ENCODE assay signal across 21 mouse cellular contexts in the genomic region with DNA sequence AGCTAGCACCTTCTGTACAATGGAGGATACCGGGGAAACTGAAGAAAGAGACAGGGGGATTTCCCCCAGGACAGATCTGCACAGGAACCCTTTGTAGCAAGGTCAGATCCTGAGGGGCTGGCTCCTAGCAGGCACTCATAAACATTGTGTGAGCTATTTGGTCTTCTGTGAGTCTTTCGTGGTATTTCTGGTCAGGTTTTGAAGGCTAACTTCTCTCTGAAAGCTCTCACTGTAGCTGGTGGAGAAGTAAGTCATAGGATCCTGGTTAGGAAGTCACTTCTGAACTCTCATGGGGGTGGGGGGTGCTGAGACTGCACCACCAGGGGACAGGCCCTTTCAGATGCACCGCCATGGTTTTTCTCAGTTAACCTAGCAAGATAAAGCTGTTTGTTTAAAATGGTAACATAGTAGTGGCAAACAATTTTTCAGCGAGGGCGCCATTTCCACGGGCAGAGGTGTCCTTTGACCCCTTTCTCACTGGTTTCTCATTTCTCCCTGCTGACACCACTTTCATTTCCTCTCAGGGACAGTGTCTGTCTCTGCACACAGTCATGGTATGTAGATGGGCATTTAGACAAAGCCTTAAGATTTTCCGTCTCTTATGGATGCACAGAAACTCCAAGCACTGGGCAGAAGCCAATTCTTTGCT. TPM values are rescaled to one million over a fixed set of nuclear protein-coding genes. Genes with fewer than 3 reads are reported as not detected.
DNase-seq lines count a peak whose midpoint lies in the region; ATAC-seq and TF ChIP-seq lines count a peak whose summit lies in the region.
"Had no signal": no experiment of that assay in that cellular context is flagged by ENCODE, and none has a peak within 500 bp of the region (broad histone marks: within the 10 kb centered on the region; RNA-seq: fewer than 3 reads in every experiment).

No protein-coding gene starts in this region.

- TF ChIP-seq POLR2A in liver, adult 2 months (IDR thresholded peaks at IDR 0.05; ENCODE audit: extremely low read depth, insufficient read depth, low read length): no peak
- TF ChIP-seq POLR2A in bone marrow macrophage, adult 2 months (IDR thresholded peaks at IDR 0.05; ENCODE audit: borderline replicate concordance, low read depth, low read length): no peak

- no peak for ATAC-seq in liver, embryonic 11.5 days (replicated peaks; ENCODE audit: low FRiP score)
- ATAC-seq in forebrain, embryonic 13.5 days: no peak
- ATAC-seq: forebrain, postnatal 0 days had no signal

- H3K27ac ChIP-seq in liver, adult 2 months (replicated peaks; ENCODE audit: insufficient read depth, low read depth, low read length): no peak overlapping the region
- no peak overlapping the region; the same call in 1 of the 2 replicates for H3K27ac ChIP-seq in liver, embryonic 11.5 days (ENCODE audit: low read depth, low read length)
- peak overlapping the region; percentile 81 for H3K27ac ChIP-seq in bone marrow macrophage, adult 2 months (ENCODE audit: insufficient read depth, low read depth, low read length)
- H3K27ac ChIP-seq in macrophage: peak overlapping the region; percentile 46
- H3K27ac ChIP-seq in forebrain, embryonic 13.5 days: no peak overlapping the region
- H3K27ac ChIP-seq: embryonic facial prominence, embryonic 15.5 days; hindbrain, embryonic 15.5 days; left cerebral cortex, adult 2 months; limb, embryonic 15.5 days had no signal

- H3K4me2 ChIP-seq in liver, embryonic 11.5 days: no peak overlapping the region
- no peak overlapping the region for H3K4me2 ChIP-seq in forebrain, embryonic 13.5 days
- H3K4me2 ChIP-seq: embryonic facial prominence, embryonic 15.5 days; hindbrain, embryonic 15.5 days; limb, embryonic 15.5 days had no signal

- no peaks in the 10 kb centered on the region for H3K27me3 ChIP-seq in liver, adult 2 months (ENCODE audit: control insufficient read depth, insufficient read depth, low read length)
- H3K27me3 ChIP-seq in liver, embryonic 11.5 days (replicated peaks; ENCODE audit: control insufficient read depth, insufficient read depth, low read length): no peaks in the 10 kb centered on the region
- no peaks in the 10 kb centered on the region for H3K27me3 ChIP-seq in forebrain, embryonic 13.5 days
- H3K27me3 ChIP-seq: embryonic facial prominence, embryonic 15.5 days; hindbrain, embryonic 15.5 days; limb, embryonic 15.5 days had no signal

- TF ChIP-seq CTCF in liver, adult 2 months (IDR thresholded peaks at IDR 0.05; ENCODE audit: low read depth, low read length): no peak
- no peak for TF ChIP-seq CTCF in bone marrow macrophage, adult 2 months (IDR thresholded peaks at IDR 0.05; ENCODE audit: low read depth, low read length)

- DNase-seq in liver, adult 2 months (ENCODE audit: extremely low read depth, low read depth, low spot score): peak; percentile 10
- no peak for DNase-seq in liver, embryonic 11.5 days (ENCODE audit: low spot score)
- peak; percentile 33 to 41 for DNase-seq in B cell, adult 2 months
- no peak for DNase-seq in gastrocnemius, adult 18-20 months (ENCODE audit: low spot score)
- DNase-seq: cerebellum, adult 11-12 months; forebrain, postnatal 0 days; gastrocnemius, postnatal 25 days; right cerebral cortex, adult 18-20 months had no signal

- no peaks in the 10 kb centered on the region for H3K36me3 ChIP-seq in liver, adult 2 months (ENCODE audit: control insufficient read depth, insufficient read depth, low read length)
- H3K36me3 ChIP-seq in liver, embryonic 11.5 days (ENCODE audit: control insufficient read depth, insufficient read depth, low read length): no peaks in the 10 kb centered on the region
- H3K36me3 ChIP-seq in macrophage (ENCODE audit: inconsistent target): no peaks in the 10 kb centered on the region
- no peaks in the 10 kb centered on the region for H3K36me3 ChIP-seq in forebrain, embryonic 13.5 days (ENCODE audit: poor library complexity, severe bottlenecking)
- H3K36me3 ChIP-seq: embryonic facial prominence, embryonic 15.5 days; hindbrain, embryonic 15.5 days; limb, embryonic 15.5 days had no signal

- no peaks in the 10 kb centered on the region for H3K9me3 ChIP-seq in liver, embryonic 11.5 days (ENCODE audit: control insufficient read depth, low read length)
- no peaks in the 10 kb centered on the region for H3K9me3 ChIP-seq in forebrain, embryonic 13.5 days (replicated peaks)
- H3K9me3 ChIP-seq: embryonic facial prominence, embryonic 15.5 days; hindbrain, embryonic 15.5 days; limb, embryonic 15.5 days had no signal

- H3K9ac ChIP-seq in liver, adult 2 months (ENCODE audit: low read depth, low read length): no peak overlapping the region
- no peak overlapping the region for H3K9ac ChIP-seq in liver, embryonic 11.5 days (ENCODE audit: low read depth, low read length)
- H3K9ac ChIP-seq in forebrain, embryonic 13.5 days: no peak overlapping the region
- H3K9ac ChIP-seq: embryonic facial prominence, embryonic 15.5 days; forebrain, postnatal 0 days; hindbrain, embryonic 15.5 days; limb, embryonic 15.5 days had no signal

- H3K79me2 ChIP-seq in liver, adult 2 months (ENCODE audit: control insufficient read depth, insufficient read depth, low read length): no peaks in the 10 kb centered on the region
- no peaks in the 10 kb centered on the region for H3K79me2 ChIP-seq in macrophage (ENCODE audit: inconsistent target)

- no peak overlapping the region for H3K4me3 ChIP-seq in liver, adult 2 months (ENCODE audit: insufficient read depth, low read depth, low read length)
- no peak overlapping the region for H3K4me3 ChIP-seq in liver, embryonic 11.5 days (ENCODE audit: low read depth, low read length)
- no peak overlapping the region for H3K4me3 ChIP-seq in bone marrow macrophage, adult 2 months (ENCODE audit: insufficient read depth, low read length)
- H3K4me3 ChIP-seq in macrophage (ENCODE audit: inconsistent target): no peak overlapping the region
- H3K4me3 ChIP-seq in forebrain, embryonic 13.5 days: no peak overlapping the region
- H3K4me3 ChIP-seq: embryonic facial prominence, embryonic 15.5 days; hindbrain, embryonic 15.5 days; left cerebral cortex, adult 2 months; limb, embryonic 15.5 days had no signal

- WGBS in liver, adult 2 months: 31% methylated on average over 7 of the region's 7 CpGs
- WGBS in liver, embryonic 11.5 days: 64% methylated on average over 7 of the region's 7 CpGs
- 32% methylated on average over 7 of the region's 7 CpGs for WGBS in macrophage (ENCODE audit: missing documents)
- WGBS in forebrain, embryonic 13.5 days: 79% methylated on average over 7 of the region's 7 CpGs

- peaks cover 1% of the 10 kb centered on the region; the same call in 1 of the 2 replicates for H3K4me1 ChIP-seq in liver, adult 2 months (ENCODE audit: control insufficient read depth, insufficient read depth, low read length)
- H3K4me1 ChIP-seq in liver, embryonic 11.5 days (replicated peaks; ENCODE audit: control insufficient read depth, insufficient read depth, low read length): peaks cover 6% of the 10 kb centered on the region; the same call in 1 of the 2 replicates
- H3K4me1 ChIP-seq in bone marrow macrophage, adult 2 months (ENCODE audit: control insufficient read depth, insufficient read depth, low read length): peaks cover 20% of the 10 kb centered on the region
- H3K4me1 ChIP-seq in forebrain, embryonic 13.5 days: no peaks in the 10 kb centered on the region
- H3K4me1 ChIP-seq: embryonic facial prominence, embryonic 15.5 days; hindbrain, embryonic 15.5 days; limb, embryonic 15.5 days had no signal

RNA-seq across cellular contexts. Expression of gene Stra8, which starts 18.4 kb away (rescaled TPM):
- not detected in 2 replicates for total RNA-seq in liver, adult 2 months (2014; rRNA removed)
- polyA plus RNA-seq in liver, adult 2 months (2012; rRNA removed): not detected in 2 replicates
- polyA plus RNA-seq in liver, embryonic 11.5 days (2014; fragmentation: Nextera tagmentation; extraction: Ambion mirVana): not detected in 2 replicates
- not detected in 2 replicates for polyA plus RNA-seq in bone marrow macrophage, adult 2 months (2012; ENCODE audit: insufficient read depth, insufficient read length, missing spikeins)
- total RNA-seq in macrophage (2018; cell fraction: chromatin; rRNA removed): not detected
- total RNA-seq in macrophage (2018; cell fraction: cytosol; rRNA removed): not detected
- not detected for total RNA-seq in macrophage (2018; cell fraction: nucleus; rRNA removed)
- polyA plus RNA-seq in macrophage (2018): not detected in 3 replicates
- total RNA-seq in gastrocnemius, adult 18-20 months (2021): not detected
- polyA plus RNA-seq in forebrain, embryonic 13.5 days (2015; fragmentation: Nextera tagmentation; extraction: Ambion mirVana): not detected in 2 replicates
- total RNA-seq: adrenal gland, postnatal 4 days; forebrain, postnatal 0 days; gastrocnemius, postnatal 25 days; layer of hippocampus, adult 18-20 months; left cerebral cortex, adult 2 months; midbrain, postnatal 0 days had no signal
- polyA plus RNA-seq: embryonic facial prominence, embryonic 15.5 days; forebrain, postnatal 0 days; heart, embryonic 14.5 days; hindbrain, embryonic 15.5 days; kidney, embryonic 14.5 days; limb, embryonic 15.5 days; midbrain, postnatal 0 days; neural tube, embryonic 14.5 days had no signal

RNA-seq across cellular contexts. Expression of gene Wdr91, which starts 27.7 kb away (rescaled TPM):
- total RNA-seq in liver, adult 2 months (2014; rRNA removed): 9.5 and 14.9 TPM in 2 replicates
- polyA plus RNA-seq in liver, adult 2 months (2012; rRNA removed): 23.4 and 28.0 TPM in 2 replicates
- polyA plus RNA-seq in liver, embryonic 11.5 days (2014; fragmentation: Nextera tagmentation; extraction: Ambion mirVana): 15.5 and 19.3 TPM in 2 replicates
- polyA plus RNA-seq in bone marrow macrophage, adult 2 months (2012; ENCODE audit: insufficient read depth, insufficient read length, missing spikeins): 85.3 and 90.3 TPM in 2 replicates
- total RNA-seq in macrophage (2018; cell fraction: chromatin; rRNA removed): 100 to 1,000 TPM; 229 to 803 (median 498) TPM
- 100 to 1,000 TPM in 23 of 26 experiments, 10 to 100 TPM in 3; 87.0 to 154 (median 126) TPM for total RNA-seq in macrophage (2018; cell fraction: cytosol; rRNA removed)
- total RNA-seq in macrophage (2018; cell fraction: nucleus; rRNA removed): 100 to 1,000 TPM; 124 to 721 (median 374) TPM
- polyA plus RNA-seq in macrophage (2018): 86.6 to 195 TPM (median 145 TPM) in 3 replicates
- 1 to 10 TPM; 4.7 to 6.4 TPM for total RNA-seq in gastrocnemius, adult 18-20 months (2021)
- 9.7 and 10.7 TPM in 2 replicates for polyA plus RNA-seq in forebrain, embryonic 13.5 days (2015; fragmentation: Nextera tagmentation; extraction: Ambion mirVana)

RNA-seq across cellular contexts. Expression of gene Slc23a4, which starts 49.8 kb away (rescaled TPM):
- not detected in 2 replicates for total RNA-seq in liver, adult 2 months (2014; rRNA removed)
- polyA plus RNA-seq in liver, adult 2 months (2012; rRNA removed): 0.22 TPM in 1 of 2 replicates, not detected in the other
- polyA plus RNA-seq in liver, embryonic 11.5 days (2014; fragmentation: Nextera tagmentation; extraction: Ambion mirVana): 0.71 and 0.86 TPM in 2 replicates
- not detected in 2 replicates for polyA plus RNA-seq in bone marrow macrophage, adult 2 months (2012; ENCODE audit: insufficient read depth, insufficient read length, missing spikeins)
- 1 to 10 TPM in 14 of 26 experiments, under 1 TPM in 4, not detected in 8; 0.40 to 2.2 (median 1.3) TPM for total RNA-seq in macrophage (2018; cell fraction: chromatin; rRNA removed)
- total RNA-seq in macrophage (2018; cell fraction: cytosol; rRNA removed): under 1 TPM in 5 of 26 experiments, not detected in 21; 0.05 to 0.15 (median 0.10) TPM
- total RNA-seq in macrophage (2018; cell fraction: nucleus; rRNA removed): 1 to 10 TPM in 5 of 26 experiments, under 1 TPM in 13, not detected in 8; 0.18 to 1.4 (median 0.72) TPM
- polyA plus RNA-seq in macrophage (2018): 0.10 to 0.19 TPM in 2 of 3 replicates, not detected in the other
- total RNA-seq in gastrocnemius, adult 18-20 months (2021): under 1 TPM in 1 of 2 experiments, not detected in 1; 0.09 TPM
- polyA plus RNA-seq in forebrain, embryonic 13.5 days (2015; fragmentation: Nextera tagmentation; extraction: Ambion mirVana): 0.39 and 0.74 TPM in 2 replicates

Comparison
In these comparisons a context has a peak if more than half of its experiments do, and no peak if none do; other contexts are left out.
1. DNase-seq: peak in liver, adult 2 months (single experiment) and B cell, adult 2 months (2 of 2); none in liver, embryonic 11.5 days (single experiment) and gastrocnemius, adult 18-20 months (single experiment).
2. H3K27ac ChIP-seq: peak in bone marrow macrophage, adult 2 months (single experiment) and macrophage (single experiment); none in liver, adult 2 months (single experiment), liver, embryonic 11.5 days (single experiment) and forebrain, embryonic 13.5 days (single experiment).